14 mouse cellular contexts compared by ENCODE assay signal in the genomic region with DNA sequence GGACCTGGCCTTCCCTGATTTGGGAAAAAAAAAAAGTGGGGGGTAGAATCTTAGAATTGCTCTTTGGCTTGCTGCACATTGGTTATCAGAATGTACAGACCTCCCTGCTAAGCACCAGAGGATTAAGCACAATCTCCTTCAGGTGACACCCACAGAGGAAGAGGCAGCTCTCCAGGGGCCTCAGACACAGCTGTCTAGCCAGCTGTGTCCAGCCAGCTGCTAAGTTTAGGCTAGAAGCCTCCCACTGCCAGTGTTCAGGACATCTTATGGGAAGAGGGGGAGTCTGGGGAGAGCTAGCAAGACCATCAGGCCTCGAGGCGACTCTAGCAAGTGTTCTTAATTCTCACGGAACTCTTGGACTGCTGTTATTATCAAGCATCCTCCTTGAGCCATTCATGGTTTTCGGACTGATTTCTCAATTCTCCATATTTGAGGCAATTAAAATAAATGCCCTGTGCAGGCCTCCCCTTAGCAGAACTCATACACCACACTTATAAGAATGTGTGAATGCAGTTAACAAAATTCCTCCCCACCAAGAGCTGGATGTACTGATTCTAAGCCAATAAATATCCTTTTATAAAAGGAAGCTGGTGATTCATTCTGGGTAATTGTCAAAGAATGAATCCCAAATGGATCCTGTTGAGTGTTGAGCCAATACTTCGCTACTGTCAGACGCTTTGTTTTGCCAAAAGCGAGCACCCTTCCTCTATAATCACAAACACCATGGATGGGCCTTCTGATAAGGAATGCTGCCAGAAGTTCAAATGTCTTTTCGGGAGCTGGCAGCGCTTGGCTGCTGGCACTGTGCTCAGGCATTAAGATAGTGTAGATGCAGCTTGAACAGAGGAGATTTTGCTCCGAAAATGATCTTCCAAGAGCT.
A peak's percentile ranks its signal among the peaks of the same experiment; 100 is the strongest.
DNase-seq lines count a peak whose midpoint lies in the region; ATAC-seq and TF ChIP-seq lines count a peak whose summit lies in the region.
"Had no signal": no experiment of that assay in that cellular context is flagged by ENCODE, and none has a peak within 500 bp of the region (broad histone marks: within the 10 kb centered on the region; RNA-seq: fewer than 3 reads in every experiment).

No protein-coding gene starts in this region.

- H3K4me1 ChIP-seq in forebrain, postnatal 0 days (ENCODE audit: insufficient read depth): no peaks in the 10 kb centered on the region
- H3K4me1 ChIP-seq in forebrain, embryonic 13.5 days: peaks cover 16% of the 10 kb centered on the region
- H3K4me1 ChIP-seq in limb, embryonic 14.5 days (ENCODE audit: control insufficient read depth, insufficient read depth, low read length): peaks cover 6% of the 10 kb centered on the region; the same call in 1 of the 2 replicates
- H3K4me1 ChIP-seq in limb, embryonic 10.5 days: peaks cover 24% of the 10 kb centered on the region
- H3K4me1 ChIP-seq in heart, embryonic 16.5 days (ENCODE audit: control insufficient read depth, insufficient read depth, low read length): peaks cover 10% of the 10 kb centered on the region

- 0 out of 2 replicates have a peak, but pooled peaks cover 3% of the 10 kb centered on the region for H3K36me3 ChIP-seq in forebrain, postnatal 0 days (ENCODE audit: insufficient read depth)
- peaks cover 7% of the 10 kb centered on the region for H3K36me3 ChIP-seq in forebrain, embryonic 13.5 days (ENCODE audit: poor library complexity, severe bottlenecking)
- H3K36me3 ChIP-seq in limb, embryonic 14.5 days (ENCODE audit: control insufficient read depth, insufficient read depth, low read length): no peaks in the 10 kb centered on the region
- H3K36me3 ChIP-seq in limb, embryonic 10.5 days: no peaks in the 10 kb centered on the region
- H3K36me3 ChIP-seq in heart, embryonic 16.5 days (ENCODE audit: control insufficient read depth, insufficient read depth): no peaks in the 10 kb centered on the region
- H3K36me3 ChIP-seq: embryonic facial prominence, embryonic 12.5 days; hindbrain, embryonic 15.5 days had no signal

- TF ChIP-seq CTCF in forebrain, postnatal 0 days (IDR thresholded peaks at IDR 0.05; ENCODE audit: low read depth): no peak

- no peak overlapping the region for H3K4me2 ChIP-seq in forebrain, postnatal 0 days (ENCODE audit: low read depth)
- H3K4me2 ChIP-seq in forebrain, embryonic 13.5 days: no peak overlapping the region
- no peak overlapping the region for H3K4me2 ChIP-seq in limb, embryonic 14.5 days (replicated peaks; ENCODE audit: low read depth, low read length, severe bottlenecking)
- H3K4me2 ChIP-seq in heart, embryonic 16.5 days (ENCODE audit: low read depth, low read length): no peak overlapping the region
- H3K4me2 ChIP-seq: embryonic facial prominence, embryonic 12.5 days; hindbrain, embryonic 15.5 days had no signal

- no peaks in the 10 kb centered on the region for H3K9me3 ChIP-seq in forebrain, postnatal 0 days (ENCODE audit: low read length)
- no peaks in the 10 kb centered on the region for H3K9me3 ChIP-seq in forebrain, embryonic 13.5 days (replicated peaks)
- H3K9me3 ChIP-seq in limb, embryonic 14.5 days (ENCODE audit: control insufficient read depth, low read length): no peaks in the 10 kb centered on the region
- no peaks in the 10 kb centered on the region for H3K9me3 ChIP-seq in limb, embryonic 10.5 days (replicated peaks)
- no peaks in the 10 kb centered on the region for H3K9me3 ChIP-seq in heart, embryonic 16.5 days (replicated peaks; ENCODE audit: control insufficient read depth, low read length)
- H3K9me3 ChIP-seq: embryonic facial prominence, embryonic 12.5 days; hindbrain, embryonic 15.5 days; megakaryocyte, embryonic 14.5 days had no signal

- peak; percentile 36; the same call in 1 of the 2 replicates for ATAC-seq in forebrain, postnatal 0 days
- ATAC-seq in forebrain, embryonic 13.5 days: no peak
- ATAC-seq in limb, embryonic 14.5 days (ENCODE audit: low FRiP score, low read depth): peak; percentile 53; the same call in 1 of the 2 replicates
- no peak for ATAC-seq in heart, embryonic 16.5 days (replicated peaks; ENCODE audit: extremely low read depth, insufficient read depth, low FRiP score)

- H3K4me3 ChIP-seq in forebrain, postnatal 0 days (ENCODE audit: low read depth, low read length): no peak overlapping the region
- no peak overlapping the region for H3K4me3 ChIP-seq in forebrain, embryonic 13.5 days
- H3K4me3 ChIP-seq in limb, embryonic 14.5 days (replicated peaks; ENCODE audit: low read length): no peak overlapping the region
- H3K4me3 ChIP-seq in limb, embryonic 10.5 days: no peak overlapping the region
- H3K4me3 ChIP-seq in heart, embryonic 16.5 days (ENCODE audit: low read length): no peak overlapping the region
- H3K4me3 ChIP-seq: embryonic facial prominence, embryonic 12.5 days; hindbrain, embryonic 15.5 days; megakaryocyte, embryonic 14.5 days had no signal

- DNase-seq in forebrain, postnatal 0 days: peak; percentile 58
- peak; percentile 51 for DNase-seq in limb, embryonic 14.5 days (ENCODE audit: low spot score)
- DNase-seq in limb, embryonic 10.5 days (ENCODE audit: low spot score): no peak
- peak; percentile 71 for DNase-seq in lung, postnatal 36 days
- no peak for DNase-seq in frontal cortex, postnatal 14 days (ENCODE audit: low spot score in 2 of 2)
- DNase-seq in urinary bladder, adult 2 months (ENCODE audit: low spot score): no peak
- DNase-seq: B cell, adult 2 months; cerebellum, adult 9-11 months; gastrocnemius, postnatal 36 days had no signal

- no peak for TF ChIP-seq POLR2A in limb, embryonic 14.5 days (IDR thresholded peaks at IDR 0.05; ENCODE audit: borderline replicate concordance, extremely low read depth, insufficient read depth, insufficient read length)

- 50% methylated on average over 10 of the region's 10 CpGs for WGBS in forebrain, postnatal 0 days
- WGBS in forebrain, embryonic 13.5 days: 86% methylated on average over 10 of the region's 10 CpGs
- 71% methylated on average over 10 of the region's 10 CpGs for WGBS in limb, embryonic 14.5 days
- 86% methylated on average over 10 of the region's 10 CpGs for WGBS in limb, embryonic 10.5 days
- WGBS in heart, embryonic 16.5 days: 53% methylated on average over 10 of the region's 10 CpGs

- H3K9ac ChIP-seq in forebrain, postnatal 0 days: no peak overlapping the region
- no peak overlapping the region for H3K9ac ChIP-seq in forebrain, embryonic 13.5 days
- H3K9ac ChIP-seq in limb, embryonic 14.5 days (ENCODE audit: low read depth, low read length, severe bottlenecking): no peak overlapping the region
- H3K9ac ChIP-seq in heart, embryonic 16.5 days (ENCODE audit: low read length): no peak overlapping the region
- H3K9ac ChIP-seq: embryonic facial prominence, embryonic 12.5 days; hindbrain, embryonic 15.5 days had no signal

- no peak overlapping the region for H3K27ac ChIP-seq in forebrain, postnatal 0 days (ENCODE audit: low read depth, low read length)
- H3K27ac ChIP-seq in forebrain, embryonic 13.5 days: no peak overlapping the region
- no peak overlapping the region for H3K27ac ChIP-seq in limb, embryonic 14.5 days (replicated peaks; ENCODE audit: low read depth, low read length)
- no peak overlapping the region for H3K27ac ChIP-seq in limb, embryonic 10.5 days
- 0 out of 2 replicates have a peak overlapping the region, but pooled peaks have one; percentile 15 for H3K27ac ChIP-seq in heart, embryonic 16.5 days (ENCODE audit: low read length)
- H3K27ac ChIP-seq: embryonic facial prominence, embryonic 12.5 days; hindbrain, embryonic 15.5 days had no signal

- H3K27me3 ChIP-seq in forebrain, postnatal 0 days (ENCODE audit: insufficient read depth, low read length): no peaks in the 10 kb centered on the region
- no peaks in the 10 kb centered on the region for H3K27me3 ChIP-seq in forebrain, embryonic 13.5 days
- no peaks in the 10 kb centered on the region for H3K27me3 ChIP-seq in limb, embryonic 14.5 days (ENCODE audit: control insufficient read depth, insufficient read depth, low read length)
- H3K27me3 ChIP-seq in limb, embryonic 10.5 days (ENCODE audit: low read depth, poor library complexity, severe bottlenecking): no peaks in the 10 kb centered on the region
- H3K27me3 ChIP-seq in heart, embryonic 16.5 days (ENCODE audit: control insufficient read depth, insufficient read depth, low read length): no peaks in the 10 kb centered on the region
- H3K27me3 ChIP-seq: embryonic facial prominence, embryonic 12.5 days; hindbrain, embryonic 15.5 days; megakaryocyte, embryonic 14.5 days had no signal

Comparison
In these comparisons a context has a peak if more than half of its experiments do, and no peak if none do; other contexts are left out.
1. ATAC-seq: peak in forebrain, postnatal 0 days (single experiment) and limb, embryonic 14.5 days (single experiment); none in forebrain, embryonic 13.5 days (single experiment) and heart, embryonic 16.5 days (single experiment).
2. DNase-seq: peak in forebrain, postnatal 0 days (single experiment), limb, embryonic 14.5 days (single experiment) and lung, postnatal 36 days (single experiment); none in limb, embryonic 10.5 days (single experiment), frontal cortex, postnatal 14 days (0 of 2) and urinary bladder, adult 2 months (single experiment).